Mouse (Mus musculus) cerebellum, adult 2 months (tissue): Measurements from ENCODE around the gene Gng12.

ENCODE experiments used
- CTCF ChIP-seq: fragments of 200-500 bp; IDR thresholded peaks from 2 replicates; pipeline ENCODE4 v1.5.1; 2011; ENCODE audit warnings: low read depth, mild to moderate bottlenecking, control low read depth, low read length, moderate library complexity, borderline replicate concordance; ENCODE audit not compliant: insufficient read depth
- POLR2A ChIP-seq: fragments of 200-500 bp; IDR thresholded peaks from 2 replicates; pipeline ENCODE4 v1.6.1; 2011; ENCODE audit warnings: low read length, control low read depth, borderline replicate concordance; ENCODE audit not compliant: insufficient read depth

- TF ChIP-seq CTCF = no peak
- no peak for TF ChIP-seq POLR2A
These were observed 87.9 kb downstream of the Gng12 start for GRCm38 (mm10) chr6:66984079-66984478.
